Mouse (Mus musculus) liver, adult 2 months (tissue): ENCODE data around the gene 9130023H24Rik. TPM values are rescaled to one million over a fixed set of nuclear protein-coding genes. Genes with fewer than 3 reads are reported as not detected.

Experiments used
- DNase-seq: peaks from one replicate; pipeline ENCODE4 v3.0.0-alpha.2; 2011; ENCODE audit warnings: low read depth, low spot score; ENCODE audit errors: extremely low read depth
- H3K27ac ChIP-seq: fragments of 200-500 bp; replicated peaks from 2 replicates; pipeline ENCODE4 v1.5.1; 2012; ENCODE audit warnings: low read depth, mild to moderate bottlenecking, control low read depth, inconsistent platforms, low read length; ENCODE audit not compliant: insufficient read depth
- H3K27me3 ChIP-seq: fragments of 200-500 bp; 2 replicates; pipeline ENCODE4 v1.6.1; 2012; ENCODE audit warnings: mild to moderate bottlenecking, moderate library complexity, low read length, inconsistent platforms; ENCODE audit not compliant: control insufficient read depth, insufficient read depth
- H3K36me3 ChIP-seq: fragments of 200-500 bp; 2 replicates; pipeline ENCODE4 v1.6.1; 2012; ENCODE audit warnings: low read length, inconsistent platforms; ENCODE audit not compliant: control insufficient read depth, insufficient read depth
- H3K4me1 ChIP-seq: fragments of 200-500 bp; 2 replicates; pipeline ENCODE4 v1.6.1; 2011; ENCODE audit warnings: low read length; ENCODE audit not compliant: control insufficient read depth, insufficient read depth
- H3K4me3 ChIP-seq: fragments of 200-500 bp; 2 replicates; pipeline ENCODE4 v1.5.1; 2011; ENCODE audit warnings: low read depth, mild to moderate bottlenecking, control low read depth, low read length, moderate library complexity; ENCODE audit not compliant: insufficient read depth
- H3K79me2 ChIP-seq: fragments of 200-500 bp; 2 replicates; pipeline ENCODE4 v1.6.1; 2012; ENCODE audit warnings: inconsistent platforms, mild to moderate bottlenecking, low read length, moderate library complexity; ENCODE audit not compliant: control insufficient read depth, insufficient read depth
- H3K9ac ChIP-seq: fragments of 200-500 bp; 2 replicates; pipeline ENCODE4 v1.6.1; 2012; ENCODE audit warnings: low read depth, mild to moderate bottlenecking, control low read depth, inconsistent platforms, low read length
- CTCF ChIP-seq: fragments of 200-500 bp; IDR thresholded peaks from 2 replicates; pipeline ENCODE4 v1.5.1; 2011; ENCODE audit warnings: low read depth, low read length, control low read depth
- POLR2A ChIP-seq: fragments of 200-500 bp; IDR thresholded peaks from 2 replicates; pipeline ENCODE4 v1.6.1; 2011; ENCODE audit warnings: low read length, control low read depth; ENCODE audit not compliant: insufficient read depth; ENCODE audit errors: extremely low read depth
- WGBS: fragments of 180-500 bp; shearing (Covaris S2); methylation state at CpG from one replicate; pipeline ENCODE4 v1.1.7; 2018; 5-methylcytosine and 5-hydroxymethylcytosine counted together
- polyA plus RNA-seq: library from polyadenylated mRNA; depleted of rRNA; stranded (reverse); fragments of >200 nt; gene quantifications from 2 replicates; pipeline ENCODE4 v1.2.3, GENCODE M21; 2012
- total RNA-seq: library from RNA; depleted of rRNA; stranded (reverse); fragments of >200 nt; gene quantifications from 2 replicates; pipeline ENCODE4 v1.2.3, GENCODE M21; 2014

9130023H24Rik gene
- total and polyA plus RNA-seq, 2 experiments: 1.4 to 2.4 TPM

- no peak for DNase-seq
- Histone ChIP-seq H3K79me2 (no peaks in the 10 kb centered on the region), H3K27me3 (no peaks in the 10 kb centered on the region), H3K4me1 (no peaks in the 10 kb centered on the region), H3K4me3 (peak overlapping the region; percentile 31; the same call in 1 of the 2 replicates), H3K27ac (peak overlapping the region; percentile 27; the same call in 1 of the 2 replicates), H3K9ac (peak overlapping the region; percentile 54), H3K36me3 (peaks cover 3% of the 10 kb centered on the region; the same call in 1 of the 2 replicates)
- TF ChIP-seq POLR2A (no peak), CTCF (no peak)
- WGBS: 90% methylated on average over 18 of the region's 18 CpGs
These were observed 6.7 kb upstream of the 9130023H24Rik start for GRCm38 (mm10) chr7:128244410-128245025.

DNA sequence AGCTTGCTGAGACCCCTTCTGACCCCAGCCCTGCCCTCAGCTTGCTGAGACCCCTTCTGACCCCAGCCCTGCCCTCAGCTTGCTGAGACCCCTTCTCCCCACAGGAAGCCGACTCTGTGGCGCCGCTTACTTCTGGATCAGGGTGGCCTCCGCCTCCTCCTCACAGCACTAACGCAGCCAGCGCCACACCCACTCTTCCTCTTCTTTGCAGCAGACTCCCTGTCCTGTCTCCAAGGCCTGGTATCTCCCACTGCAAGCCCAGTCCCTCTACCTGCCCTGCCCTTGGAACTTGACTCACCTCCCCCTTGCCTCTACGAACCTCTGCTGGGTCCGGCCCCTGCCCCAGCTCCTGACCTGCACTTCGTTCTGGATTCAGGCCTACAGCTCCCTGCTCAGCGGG lies 6.1 kb upstream of the 9130023H24Rik start:
- peak overlapping the region; percentile 54 for H3K9ac ChIP-seq
- H3K27ac ChIP-seq: peak overlapping the region; percentile 27; the same call in 1 of the 2 replicates
- no peak for DNase-seq
- peaks cover 3% of the 10 kb centered on the region; the same call in 1 of the 2 replicates for H3K36me3 ChIP-seq
- 80% methylated on average over 10 of the region's 10 CpGs for WGBS
- TF ChIP-seq CTCF (no peak), POLR2A (no peak)
- peak overlapping the region; percentile 51; the same call in 1 of the 2 replicates for H3K4me3 ChIP-seq
- no peaks in the 10 kb centered on the region for H3K4me1 ChIP-seq
- no peaks in the 10 kb centered on the region for H3K79me2 ChIP-seq
- no peaks in the 10 kb centered on the region for H3K27me3 ChIP-seq

DNA sequence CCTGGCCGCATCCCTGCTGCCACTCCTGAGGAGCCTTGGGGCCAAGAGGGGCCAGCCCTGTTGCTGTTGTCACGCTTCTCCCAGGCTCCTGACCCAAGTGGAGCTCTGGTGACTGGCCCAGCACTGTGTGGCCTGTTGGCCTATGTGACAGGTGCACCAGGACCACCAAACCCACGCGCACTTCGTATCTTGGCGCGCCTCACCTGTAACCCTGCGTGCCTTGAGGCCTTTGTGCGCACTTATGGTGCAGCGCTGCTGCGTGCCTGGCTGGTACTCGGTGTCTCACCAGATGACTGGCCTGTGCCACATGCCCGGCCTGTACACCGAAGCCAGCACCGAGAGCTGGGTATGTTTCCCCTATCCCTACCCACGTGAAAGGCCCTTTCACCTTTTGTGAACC lies 4.5 kb upstream of the 9130023H24Rik start:
- WGBS: 96% methylated on average over 16 of the region's 16 CpGs
- no peaks in the 10 kb centered on the region for H3K27me3 ChIP-seq
- no peak overlapping the region for H3K9ac ChIP-seq
- H3K79me2 ChIP-seq: no peaks in the 10 kb centered on the region
- TF ChIP-seq CTCF: no peak
- TF ChIP-seq POLR2A: no peak
- H3K36me3 ChIP-seq: peaks cover 3% of the 10 kb centered on the region; the same call in 1 of the 2 replicates
- peaks cover 2% of the 10 kb centered on the region; the same call in 1 of the 2 replicates for H3K4me1 ChIP-seq
- H3K27ac ChIP-seq: no peak overlapping the region
- no peak for DNase-seq
- H3K4me3 ChIP-seq: no peak overlapping the region

DNA sequence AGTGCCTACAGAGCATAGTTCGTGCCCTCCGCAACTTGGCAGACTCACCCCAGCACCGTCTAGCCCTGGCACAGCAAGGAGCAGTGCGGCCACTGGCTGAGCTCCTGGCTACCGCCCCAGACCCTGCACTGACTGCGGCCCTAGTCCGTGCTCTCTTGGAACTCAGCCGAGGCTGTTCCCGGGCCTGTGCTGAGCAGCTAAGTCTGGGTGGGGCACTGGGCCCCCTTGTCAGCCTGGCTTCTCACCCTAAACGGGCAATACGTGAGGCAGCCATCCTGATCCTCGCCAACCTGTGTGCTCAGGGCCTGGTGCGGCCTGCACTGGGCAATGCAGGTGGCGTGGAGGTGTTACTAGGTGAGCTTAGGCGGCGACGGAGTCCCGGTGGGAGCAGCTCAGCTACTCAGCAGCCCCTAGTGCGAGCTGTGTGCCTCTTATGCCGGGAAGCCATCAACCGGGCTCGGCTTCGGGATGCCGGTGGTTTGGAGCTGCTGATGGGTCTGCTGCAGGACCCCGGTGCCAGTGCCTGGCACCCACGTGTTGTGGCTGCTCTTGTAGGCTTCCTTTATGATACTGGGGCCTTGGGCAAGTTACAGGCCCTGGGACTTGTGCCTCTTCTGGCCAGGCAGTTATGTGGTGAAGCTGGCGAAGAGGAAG lies 2.4 kb upstream of the 9130023H24Rik start:
- no peak for DNase-seq
- WGBS: 93% methylated on average over 27 of the region's 27 CpGs
- no peak for TF ChIP-seq POLR2A
- no peak for TF ChIP-seq CTCF
- peaks cover 16% of the 10 kb centered on the region for H3K4me1 ChIP-seq
- peaks cover 3% of the 10 kb centered on the region; the same call in 1 of the 2 replicates for H3K36me3 ChIP-seq
- H3K9ac ChIP-seq: no peak overlapping the region
- H3K4me3 ChIP-seq: no peak overlapping the region
- no peak overlapping the region for H3K27ac ChIP-seq
- no peaks in the 10 kb centered on the region for H3K79me2 ChIP-seq
- H3K27me3 ChIP-seq: no peaks in the 10 kb centered on the region

DNA sequence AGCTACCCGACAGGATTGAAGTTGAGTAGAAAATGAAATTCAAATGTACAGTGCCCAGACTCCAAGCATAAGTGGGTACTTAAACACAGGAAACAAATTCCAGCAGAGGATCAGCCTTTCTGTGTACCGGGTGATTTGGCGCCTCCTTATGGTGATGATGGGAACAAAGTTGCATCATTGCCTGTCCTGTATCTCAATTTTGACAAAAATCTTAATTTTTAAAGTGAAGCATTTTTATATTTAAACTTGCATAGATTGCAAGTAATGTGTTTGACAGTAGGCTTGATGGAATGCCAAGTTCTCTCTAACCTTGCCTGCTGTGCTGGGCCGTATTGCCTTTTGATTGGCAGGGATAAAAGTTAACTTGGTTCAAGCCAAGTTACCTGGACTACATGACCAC lies 1.2 kb upstream of the 9130023H24Rik start:
- Histone ChIP-seq H3K27ac (no peak overlapping the region), H3K4me3 (no peak overlapping the region), H3K79me2 (no peaks in the 10 kb centered on the region), H3K27me3 (no peaks in the 10 kb centered on the region), H3K36me3 (no peaks in the 10 kb centered on the region), H3K4me1 (peaks cover 19% of the 10 kb centered on the region), H3K9ac (no peak overlapping the region)
- WGBS: 14% methylated on average over 4 of the region's 4 CpGs
- no peak; the same call in 1 of the 2 replicates for TF ChIP-seq CTCF
- no peak for TF ChIP-seq POLR2A
- DNase-seq: peak; percentile 28

DNA sequence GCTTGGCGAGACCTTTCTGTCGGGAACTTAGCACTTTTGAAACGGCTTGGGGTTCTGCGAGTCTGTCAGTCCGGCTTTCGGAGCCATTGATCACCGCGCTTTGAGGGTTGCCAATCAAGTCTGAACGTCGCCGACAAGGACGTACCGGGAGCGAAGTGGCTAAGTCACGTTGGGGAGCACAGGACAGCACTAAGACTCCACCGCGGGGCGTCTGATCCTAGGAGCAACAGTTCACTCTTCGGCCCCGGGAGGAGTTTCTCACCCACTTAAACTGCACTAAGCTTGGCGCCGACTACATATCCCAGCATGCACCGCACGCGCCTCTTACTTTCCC lies 271 bp downstream of the 9130023H24Rik start:
- DNase-seq: no peak
- H3K27me3 ChIP-seq: no peaks in the 10 kb centered on the region
- H3K36me3 ChIP-seq: no peaks in the 10 kb centered on the region
- no peak for TF ChIP-seq POLR2A
- no peak for TF ChIP-seq CTCF
- WGBS: under 1% methylated on average over 25 of the region's 25 CpGs
- H3K27ac ChIP-seq: peak overlapping the region; percentile 88
- H3K79me2 ChIP-seq: no peaks in the 10 kb centered on the region
- peak overlapping the region; percentile 70 for H3K4me3 ChIP-seq
- H3K9ac ChIP-seq: peak overlapping the region; percentile 77
- H3K4me1 ChIP-seq: peaks cover 19% of the 10 kb centered on the region
